ENCODE assay signal across 11 mouse cellular contexts in the genomic region with DNA sequence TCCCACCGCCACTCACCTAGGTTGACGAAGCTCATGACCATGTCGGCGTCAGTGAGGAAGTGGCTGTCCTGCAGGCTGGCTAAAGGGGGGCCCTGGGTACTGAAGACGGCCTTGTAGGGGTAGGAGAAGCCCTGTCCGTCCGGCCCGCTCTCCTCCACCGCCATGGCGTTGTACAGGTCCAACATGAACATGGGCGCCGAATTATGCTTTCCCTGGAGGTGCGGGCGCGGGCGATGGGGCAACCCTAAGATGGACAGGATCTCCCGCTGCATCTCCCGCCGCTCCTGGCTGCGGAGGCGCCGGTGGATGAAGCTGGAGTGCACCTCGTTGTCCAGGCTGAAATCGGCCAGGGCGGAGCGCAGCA. TPM values are rescaled to one million over a fixed set of nuclear protein-coding genes. Genes with fewer than 3 reads are reported as not detected.
DNase-seq lines count a peak whose midpoint lies in the region; ATAC-seq and TF ChIP-seq lines count a peak whose summit lies in the region.
"Had no signal": no experiment of that assay in that cellular context is flagged by ENCODE, and none has a peak within 500 bp of the region (broad histone marks: within the 10 kb centered on the region; RNA-seq: fewer than 3 reads in every experiment).

No protein-coding gene starts in this region.

- TF ChIP-seq POLR2A in ES-Bruce4 (IDR thresholded peaks at IDR 0.05; ENCODE audit: insufficient read depth, low read length): no peak

- H3K4me1 ChIP-seq in erythroblast, embryonic 14.5 days (ENCODE audit: control insufficient read depth): no peaks in the 10 kb centered on the region
- no peaks in the 10 kb centered on the region for H3K4me1 ChIP-seq in ES-Bruce4 (ENCODE audit: control insufficient read depth, insufficient read depth, low read length)
- H3K4me1 ChIP-seq in heart, embryonic 15.5 days (replicated peaks): peaks cover 49% of the 10 kb centered on the region
- H3K4me1 ChIP-seq in liver, embryonic 14.5 days (replicated peaks; ENCODE audit: control insufficient read depth in 2 of 2, insufficient read depth in 2 of 2, low read length in 1 of 2): peaks cover 0 to 2% of the 10 kb centered on the region in 2 experiments; a peak in 2 of 4 replicates

- ATAC-seq in erythroblast, adult 5-6 weeks (replicated peaks; ENCODE audit: low FRiP score, poor library complexity, severe bottlenecking): no peak
- peak; percentile 10; the same call in 1 of the 2 replicates for ATAC-seq in heart, embryonic 15.5 days (replicated peaks; ENCODE audit: insufficient number of reproducible peaks, insufficient read depth, low FRiP score, low read depth)
- no peak for ATAC-seq in liver, embryonic 14.5 days (ENCODE audit: insufficient read depth)
- ATAC-seq in monocyte, adult 5-6 weeks (replicated peaks; ENCODE audit: insufficient number of reproducible peaks, low FRiP score, low TSS enrichment, poor library complexity, severe bottlenecking): no peak

- peak overlapping the region; percentile 84 for H3K9ac ChIP-seq in ES-Bruce4 (ENCODE audit: low read depth, poor library complexity, severe bottlenecking)
- peak overlapping the region; percentile 76 for H3K9ac ChIP-seq in heart, embryonic 15.5 days
- no peak overlapping the region for H3K9ac ChIP-seq in liver, embryonic 14.5 days (replicated peaks)

- H3K27me3 ChIP-seq in erythroblast, embryonic 14.5 days (ENCODE audit: control insufficient read depth): peaks cover 76% of the 10 kb centered on the region
- peaks cover 10% of the 10 kb centered on the region for H3K27me3 ChIP-seq in ES-Bruce4 (ENCODE audit: control insufficient read depth, insufficient read depth, low read length, poor library complexity, severe bottlenecking)
- peaks cover 59% of the 10 kb centered on the region for H3K27me3 ChIP-seq in heart, embryonic 15.5 days
- H3K27me3 ChIP-seq in liver, embryonic 14.5 days (ENCODE audit: control insufficient read depth, insufficient read depth, low read length): peaks cover 68% of the 10 kb centered on the region

- H3K27ac ChIP-seq in ES-Bruce4 (ENCODE audit: insufficient read depth, low read length): no peak overlapping the region
- H3K27ac ChIP-seq in heart, embryonic 15.5 days: peak overlapping the region; percentile 94
- no peak overlapping the region for H3K27ac ChIP-seq in liver, embryonic 14.5 days

- TF ChIP-seq CTCF in ES-Bruce4 (IDR thresholded peaks at IDR 0.05; ENCODE audit: low read depth, low read length): no peak
- no peak for TF ChIP-seq CTCF in liver, embryonic 14.5 days (IDR thresholded peaks at IDR 0.05; ENCODE audit: low read depth)

- no peaks in the 10 kb centered on the region for H3K36me3 ChIP-seq in erythroblast, embryonic 14.5 days (ENCODE audit: control insufficient read depth)
- H3K36me3 ChIP-seq in ES-Bruce4 (ENCODE audit: control insufficient read depth, insufficient read depth, low read length, poor library complexity, severe bottlenecking): no peaks in the 10 kb centered on the region
- no peaks in the 10 kb centered on the region for H3K36me3 ChIP-seq in heart, embryonic 15.5 days
- no peaks in the 10 kb centered on the region for H3K36me3 ChIP-seq in liver, embryonic 14.5 days (replicated peaks; ENCODE audit: control insufficient read depth, insufficient read depth, low read depth)

- H3K9me3 ChIP-seq in erythroblast, embryonic 14.5 days (ENCODE audit: control insufficient read depth, low read length): no peaks in the 10 kb centered on the region
- no peaks in the 10 kb centered on the region for H3K9me3 ChIP-seq in ES-Bruce4 (replicated peaks; ENCODE audit: control insufficient read depth, insufficient read depth, low read length, poor library complexity, severe bottlenecking)
- no peaks in the 10 kb centered on the region for H3K9me3 ChIP-seq in heart, embryonic 15.5 days (replicated peaks)
- no peaks in the 10 kb centered on the region for H3K9me3 ChIP-seq in liver, embryonic 14.5 days (ENCODE audit: control insufficient read depth, low read length)

- no peak for DNase-seq in liver, embryonic 14.5 days (ENCODE audit: low read depth in 3 of 3, low spot score in 3 of 3)
- DNase-seq in spleen, adult 18-20 months: no peak
- no peak for DNase-seq in ovary, postnatal 36 days (ENCODE audit: low spot score)
- DNase-seq: cerebellum, postnatal 36 days had no signal

- H3K4me2 ChIP-seq in heart, embryonic 15.5 days: peak overlapping the region; percentile 86
- H3K4me2 ChIP-seq in liver, embryonic 14.5 days (ENCODE audit: low read depth): peak overlapping the region; percentile 48

- H3K4me3 ChIP-seq in erythroblast, embryonic 14.5 days (replicated peaks): peak overlapping the region; percentile 44
- peak overlapping the region; percentile 79 for H3K4me3 ChIP-seq in ES-Bruce4 (ENCODE audit: low read depth, low read length)
- H3K4me3 ChIP-seq in heart, embryonic 15.5 days: peak overlapping the region; percentile 76
- H3K4me3 ChIP-seq in liver, embryonic 14.5 days (ENCODE audit: insufficient read depth in 1 of 2, low read depth in 2 of 2, low read length in 2 of 2): peak overlapping the region; percentile 29 to 42
- H3K4me3 ChIP-seq: myocyte had no signal

- no peak for TF ChIP-seq EP300 in ES-Bruce4 (IDR thresholded peaks at IDR 0.05; ENCODE audit: insufficient read depth, low read depth, low read length)
- TF ChIP-seq EP300 in liver, embryonic 14.5 days (IDR thresholded peaks at IDR 0.05; ENCODE audit: low read depth): no peak

- WGBS in heart, embryonic 15.5 days: under 1% methylated on average over 26 of the region's 26 CpGs
- under 1% methylated on average over 26 of the region's 26 CpGs for WGBS in liver, embryonic 14.5 days (ENCODE audit: insufficient replicate concordance)

RNA-seq across cellular contexts. Expression of a gene that starts 0.5 kb away (rescaled TPM):
- polyA plus RNA-seq in erythroblast, embryonic 14.5 days (2012): not detected in 2 replicates
- not detected in 2 replicates for total RNA-seq in erythroblast, adult 5-6 weeks (2015; ENCODE audit: low replicate concordance)
- total RNA-seq in erythroblast, adult 5-6 weeks (2017; ENCODE audit: low replicate concordance): 0.26 TPM in 1 of 2 replicates, not detected in the other
- 15.4 and 17.4 TPM in 2 replicates for polyA plus RNA-seq in ES-Bruce4 (2011; ENCODE audit: insufficient read depth, insufficient read length, low read depth, missing spikeins)
- 31.3 and 35.1 TPM in 2 replicates for polyA plus RNA-seq in heart, embryonic 15.5 days (2015; fragmentation: Nextera tagmentation; extraction: Ambion mirVana)
- polyA plus RNA-seq in liver, embryonic 14.5 days (2012; rRNA removed): 1.7 and 2.0 TPM in 2 replicates
- 1.7 and 1.8 TPM in 2 replicates for polyA plus RNA-seq in liver, embryonic 14.5 days (2014; fragmentation: Nextera tagmentation; extraction: Ambion mirVana)
- total RNA-seq in monocyte, adult 5-6 weeks (2017): 0.19 to 0.38 TPM in 2 of 3 replicates, not detected in the other
- polyA plus RNA-seq: myocyte had no signal

RNA-seq across cellular contexts. Expression of a gene that starts 37.9 kb away (rescaled TPM):
- 0.02 TPM in 1 of 2 replicates, not detected in the other for polyA plus RNA-seq in erythroblast, embryonic 14.5 days (2012)
- total RNA-seq in erythroblast, adult 5-6 weeks (2015; ENCODE audit: low replicate concordance): not detected in 2 replicates
- not detected in 2 replicates for total RNA-seq in erythroblast, adult 5-6 weeks (2017; ENCODE audit: low replicate concordance)
- polyA plus RNA-seq in ES-Bruce4 (2011; ENCODE audit: insufficient read depth, insufficient read length, low read depth, missing spikeins): 0.54 and 0.56 TPM in 2 replicates
- 0.74 TPM in 1 of 2 replicates, not detected in the other for polyA plus RNA-seq in heart, embryonic 15.5 days (2015; fragmentation: Nextera tagmentation; extraction: Ambion mirVana)
- polyA plus RNA-seq in liver, embryonic 14.5 days (2012; rRNA removed): 0.01 and 0.03 TPM in 2 replicates
- polyA plus RNA-seq in liver, embryonic 14.5 days (2014; fragmentation: Nextera tagmentation; extraction: Ambion mirVana): not detected in 2 replicates
- 2.6 to 8.5 TPM (median 7.4 TPM) in 3 replicates for total RNA-seq in monocyte, adult 5-6 weeks (2017)
- polyA plus RNA-seq: C2C12, myocyte had no signal
